Mouse (Mus musculus): ENCODE results near the gene Timm9. TPM values are rescaled to one million over a fixed set of nuclear protein-coding genes. Genes with fewer than 3 reads are reported as not detected.
"Not testable (repeated sequence)": the region's sequence is repeated elsewhere in the genome, so short reads cannot be mapped to it uniquely, and the experiment has no call there.

Gene Timm9
- polyA plus RNA-seq, 1 experiment = 69.3 TPM

DNA sequence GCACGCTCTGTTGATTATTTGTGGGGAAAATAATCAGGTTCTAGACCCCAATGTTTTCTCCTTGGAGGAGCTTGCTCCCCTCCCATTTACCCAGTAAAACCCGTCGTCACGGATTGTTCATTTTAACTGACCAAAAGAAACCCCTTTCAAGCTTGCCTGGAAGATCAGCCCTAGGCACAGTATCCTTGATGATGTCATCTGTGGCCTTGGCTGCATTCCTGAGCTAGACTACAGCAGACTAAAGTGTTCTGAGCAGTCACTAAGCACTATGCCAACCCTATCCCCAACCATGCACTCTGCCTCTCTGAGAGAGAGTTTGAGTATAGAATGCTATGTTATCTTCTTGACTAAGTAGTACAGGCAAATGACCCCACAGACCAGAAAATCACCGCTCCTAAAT, 20.1 kb downstream of the Timm9 start:
- TF ChIP-seq EP300 (IDR thresholded peaks at IDR 0.05; ENCODE audit: insufficient read depth, low read depth, low read length) (no peak), POLR2A (IDR thresholded peaks at IDR 0.05; ENCODE audit: insufficient read depth, low read length) (no peak), CTCF (IDR thresholded peaks at IDR 0.05; ENCODE audit: low read depth, low read length) (no peak)
- Histone ChIP-seq H3K9me3 (replicated peaks; ENCODE audit: control insufficient read depth, insufficient read depth, low read length, poor library complexity, severe bottlenecking) (no peaks in the 10 kb centered on the region), H3K36me3 (ENCODE audit: control insufficient read depth, insufficient read depth, low read length, poor library complexity, severe bottlenecking) (no peaks in the 10 kb centered on the region), H3K4me1 (ENCODE audit: control insufficient read depth, insufficient read depth, low read length) (no peaks in the 10 kb centered on the region), H3K4me3 (ENCODE audit: low read depth, low read length) (no peak overlapping the region), H3K27ac (ENCODE audit: insufficient read depth, low read length) (no peak overlapping the region), H3K9ac (ENCODE audit: low read depth, poor library complexity, severe bottlenecking) (no peak overlapping the region), H3K27me3 (ENCODE audit: control insufficient read depth, insufficient read depth, low read length, poor library complexity, severe bottlenecking) (no peaks in the 10 kb centered on the region)

DNA sequence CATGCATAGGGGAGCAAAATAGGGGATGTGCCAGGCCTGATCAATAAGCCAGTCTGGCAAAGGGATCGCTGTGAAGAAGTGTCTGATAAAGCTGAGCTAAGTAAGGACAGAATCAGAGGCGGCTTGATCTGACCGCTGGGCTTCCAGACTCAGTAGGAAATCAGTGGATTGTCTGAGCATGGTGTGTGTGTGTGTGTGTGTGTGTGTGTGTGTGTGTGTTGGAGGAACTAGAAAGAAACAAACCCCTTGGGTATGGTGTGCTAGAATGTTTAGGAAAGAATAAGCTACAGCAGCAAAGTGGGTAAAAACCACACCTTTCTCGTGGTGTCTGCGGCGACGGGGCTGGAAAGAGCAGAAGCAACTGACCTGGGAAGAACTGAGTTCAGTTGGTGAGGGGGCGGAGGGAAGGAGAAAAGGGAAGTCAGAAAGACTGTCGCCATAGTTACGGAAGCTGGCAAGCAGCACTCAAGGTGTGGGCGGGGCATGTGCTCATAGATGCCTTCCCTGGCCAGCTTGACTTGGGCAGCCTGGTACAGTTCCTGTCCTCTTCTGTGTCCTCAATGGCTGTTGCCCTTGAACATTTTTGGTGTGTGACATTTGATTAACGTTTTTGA, 22.7 kb downstream of the Timm9 start:
- Histone ChIP-seq H3K9me3 (replicated peaks; ENCODE audit: control insufficient read depth, insufficient read depth, low read length, poor library complexity, severe bottlenecking) (no peaks in the 10 kb centered on the region), H3K4me1 (ENCODE audit: control insufficient read depth, insufficient read depth, low read length) (no peaks in the 10 kb centered on the region), H3K27ac (ENCODE audit: insufficient read depth, low read length) (no peak overlapping the region), H3K36me3 (ENCODE audit: control insufficient read depth, insufficient read depth, low read length, poor library complexity, severe bottlenecking) (no peaks in the 10 kb centered on the region), H3K27me3 (ENCODE audit: control insufficient read depth, insufficient read depth, low read length, poor library complexity, severe bottlenecking) (no peaks in the 10 kb centered on the region), H3K4me3 (ENCODE audit: low read depth, low read length) (no peak overlapping the region), H3K9ac (ENCODE audit: low read depth, poor library complexity, severe bottlenecking) (no peak overlapping the region)
- TF ChIP-seq POLR2A (IDR thresholded peaks at IDR 0.05; ENCODE audit: insufficient read depth, low read length) (no peak), CTCF (IDR thresholded peaks at IDR 0.05; ENCODE audit: low read depth, low read length) (no peak), EP300 (IDR thresholded peaks at IDR 0.05; ENCODE audit: insufficient read depth, low read depth, low read length) (no peak)

DNA sequence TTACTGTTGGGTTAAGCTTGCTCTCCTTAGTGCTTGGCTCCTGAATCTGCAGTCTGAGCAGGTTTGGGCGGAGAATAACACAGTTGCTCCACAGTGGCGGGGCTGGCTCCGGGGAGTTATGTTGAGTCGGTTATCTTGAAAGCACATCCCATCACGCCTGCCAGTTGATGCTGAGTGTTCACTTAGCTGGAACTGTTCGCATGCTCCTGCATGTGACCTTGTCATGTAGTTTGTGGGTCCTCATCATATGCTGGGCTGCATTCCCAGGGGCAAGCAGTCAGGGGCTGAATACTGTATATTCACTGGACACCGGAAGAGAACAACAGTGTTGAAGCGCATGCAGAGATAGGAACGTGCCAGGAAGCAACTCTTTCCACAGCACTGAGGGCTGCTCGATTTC, 23.4 kb downstream of the Timm9 start:
- Histone ChIP-seq H3K9ac (ENCODE audit: low read depth, poor library complexity, severe bottlenecking) (no peak overlapping the region), H3K9me3 (replicated peaks; ENCODE audit: control insufficient read depth, insufficient read depth, low read length, poor library complexity, severe bottlenecking) (no peaks in the 10 kb centered on the region)
- TF ChIP-seq POLR2A (IDR thresholded peaks at IDR 0.05; ENCODE audit: insufficient read depth, low read length) (no peak), EP300 (IDR thresholded peaks at IDR 0.05; ENCODE audit: insufficient read depth, low read depth, low read length) (no peak), CTCF (IDR thresholded peaks at IDR 0.05; ENCODE audit: low read depth, low read length) (no peak)

DNA sequence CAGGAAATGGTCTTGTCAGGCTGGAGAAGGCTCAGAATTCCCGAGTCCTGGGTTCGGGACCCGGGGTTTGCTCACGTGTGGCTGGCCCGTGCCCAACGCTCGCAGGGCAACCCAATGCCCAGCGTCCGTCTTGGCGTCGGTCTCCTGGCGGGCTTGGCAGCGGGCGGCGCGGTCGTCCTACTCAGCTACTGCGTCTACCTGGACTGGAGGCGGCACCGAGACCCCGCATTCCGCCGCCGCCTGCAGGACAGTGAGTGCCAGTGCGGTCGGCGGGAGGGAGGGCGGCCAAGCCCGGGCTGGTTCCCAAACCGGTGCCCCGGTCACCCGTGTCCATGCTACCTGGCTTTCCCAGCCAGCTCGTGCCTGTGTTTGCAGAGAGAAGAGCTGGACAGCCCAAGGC, 25.2 kb downstream of the Timm9 start, which contains the start of gene Tomm20l:
Gene Tomm20l, plus strand, starts transcription at position 98 of the 400 bp plus-strand sequence.
- Histone ChIP-seq H3K9me3 (replicated peaks; ENCODE audit: control insufficient read depth, insufficient read depth, low read length, poor library complexity, severe bottlenecking) (no peaks in the 10 kb centered on the region), H3K27ac (ENCODE audit: insufficient read depth, low read length) (no peak within 1 kb of the TSS), H3K27me3 (ENCODE audit: control insufficient read depth, insufficient read depth, low read length, poor library complexity, severe bottlenecking) (no peaks in the 10 kb centered on the region), H3K4me3 (ENCODE audit: low read depth, low read length) (peak within 1 kb of the TSS; percentile 65), H3K4me1 (ENCODE audit: control insufficient read depth, insufficient read depth, low read length) (no peaks in the 10 kb centered on the region), H3K36me3 (ENCODE audit: control insufficient read depth, insufficient read depth, low read length, poor library complexity, severe bottlenecking) (no peaks in the 10 kb centered on the region), H3K9ac (ENCODE audit: low read depth, poor library complexity, severe bottlenecking) (peak within 1 kb of the TSS; percentile 62)
- TF ChIP-seq CTCF (IDR thresholded peaks at IDR 0.05; ENCODE audit: low read depth, low read length) = peak; percentile 12
- TF ChIP-seq POLR2A (IDR thresholded peaks at IDR 0.05; ENCODE audit: insufficient read depth, low read length) = no peak

More for the DNA sequence above, 23.4 kb downstream of the Timm9 start:
- H3K4me1 ChIP-seq (ENCODE audit: control insufficient read depth, insufficient read depth, low read length) = no peaks in the 10 kb centered on the region
- no peaks in the 10 kb centered on the region for H3K36me3 ChIP-seq (ENCODE audit: control insufficient read depth, insufficient read depth, low read length, poor library complexity, severe bottlenecking)
- H3K27ac ChIP-seq (ENCODE audit: insufficient read depth, low read length) = no peak overlapping the region
- H3K4me3 ChIP-seq (ENCODE audit: low read depth, low read length) = no peak overlapping the region
- H3K27me3 ChIP-seq (ENCODE audit: control insufficient read depth, insufficient read depth, low read length, poor library complexity, severe bottlenecking) = no peaks in the 10 kb centered on the region

DNA sequence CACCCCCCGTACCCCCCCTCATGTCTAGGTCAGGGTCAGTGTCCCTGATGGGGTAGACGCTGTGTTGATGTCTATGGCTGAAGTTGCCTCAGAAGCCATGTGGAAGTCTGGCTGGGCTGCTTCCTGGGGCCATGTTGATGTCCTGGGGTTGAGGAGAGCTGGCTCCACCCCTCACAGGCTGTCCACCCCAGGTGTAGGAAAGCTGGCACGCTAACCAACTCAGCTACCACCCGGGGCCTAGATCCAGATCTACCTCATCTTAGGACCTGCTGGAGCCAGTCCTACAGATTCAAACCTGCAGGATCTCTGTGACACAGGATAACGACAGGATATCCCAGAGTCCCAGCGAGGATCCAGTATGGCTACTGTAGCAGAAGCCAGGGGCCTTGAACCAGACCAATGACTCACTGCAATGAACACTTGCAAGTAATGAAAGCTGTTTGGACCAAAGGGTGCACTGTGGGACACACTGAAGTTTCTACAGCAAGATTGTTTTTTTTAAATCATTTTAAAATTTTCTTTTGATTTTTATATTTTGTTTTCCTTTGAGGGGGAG, 29.2 kb downstream of the Timm9 start:
- Histone ChIP-seq H3K9me3 (replicated peaks; ENCODE audit: control insufficient read depth, insufficient read depth, low read length, poor library complexity, severe bottlenecking) (no peaks in the 10 kb centered on the region), H3K27me3 (ENCODE audit: control insufficient read depth, insufficient read depth, low read length, poor library complexity, severe bottlenecking) (no peaks in the 10 kb centered on the region), H3K9ac (ENCODE audit: low read depth, poor library complexity, severe bottlenecking) (no peak overlapping the region), H3K4me3 (ENCODE audit: low read depth, low read length) (no peak overlapping the region), H3K36me3 (ENCODE audit: control insufficient read depth, insufficient read depth, low read length, poor library complexity, severe bottlenecking) (no peaks in the 10 kb centered on the region), H3K4me1 (ENCODE audit: control insufficient read depth, insufficient read depth, low read length) (no peaks in the 10 kb centered on the region), H3K27ac (ENCODE audit: insufficient read depth, low read length) (no peak overlapping the region)
- no peak for TF ChIP-seq POLR2A (IDR thresholded peaks at IDR 0.05; ENCODE audit: insufficient read depth, low read length)
- TF ChIP-seq CTCF (IDR thresholded peaks at IDR 0.05; ENCODE audit: low read depth, low read length) = no peak
- TF ChIP-seq EP300 (IDR thresholded peaks at IDR 0.05; ENCODE audit: insufficient read depth, low read depth, low read length) = no peak

DNA sequence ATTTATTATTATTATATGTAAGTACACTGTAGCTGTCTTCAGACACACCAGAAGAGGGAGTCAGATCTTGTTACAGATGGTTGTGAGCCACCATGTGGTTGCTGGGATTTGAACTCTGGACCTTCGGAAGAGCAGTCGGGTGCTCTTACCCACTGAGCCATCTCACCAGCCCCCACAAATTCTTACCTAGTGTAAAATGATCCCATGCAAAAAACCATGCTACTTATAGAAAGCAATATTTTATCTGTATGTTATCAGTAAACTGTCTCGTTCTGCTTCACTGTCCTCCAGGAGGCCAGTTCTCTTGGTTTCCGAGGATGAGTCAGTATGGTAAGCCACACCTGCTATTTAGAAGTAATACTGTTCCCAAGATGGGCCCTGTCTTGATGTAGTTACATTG, 32.2 kb downstream of the Timm9 start:
- H3K4me3 ChIP-seq (ENCODE audit: low read depth, low read length); H3K27me3 ChIP-seq (ENCODE audit: control insufficient read depth, insufficient read depth, low read length, poor library complexity, severe bottlenecking); H3K9me3 ChIP-seq (replicated peaks; ENCODE audit: control insufficient read depth, insufficient read depth, low read length, poor library complexity, severe bottlenecking); H3K27ac ChIP-seq (ENCODE audit: insufficient read depth, low read length); H3K4me1 ChIP-seq (ENCODE audit: control insufficient read depth, insufficient read depth, low read length); H3K36me3 ChIP-seq (ENCODE audit: control insufficient read depth, insufficient read depth, low read length, poor library complexity, severe bottlenecking); H3K9ac ChIP-seq (ENCODE audit: low read depth, poor library complexity, severe bottlenecking): not testable (repeated sequence)

Data from ES-Bruce4 (cell line).